Mouse (Mus musculus): ENCODE data around the gene Rsbn1l.

GRCm38 (mm10) chr5:20960927-20961326 lies 4.7 kb upstream of the Rsbn1l start:
- no peak for TF ChIP-seq USF1 (IDR thresholded peaks at IDR 0.05; ENCODE audit: low read depth)
- no peak for TF ChIP-seq CTCF (IDR thresholded peaks at IDR 0.05; ENCODE audit: control insufficient read depth, insufficient read depth, insufficient read length)
